Mouse (Mus musculus) thymus, postnatal 36 days (tissue): ENCODE results near the gene Yipf4.
"Not testable (repeated sequence)": the region's sequence is repeated elsewhere in the genome, so short reads cannot be mapped to it uniquely, and the experiment has no call there.

Source experiments
- DNase-seq, 2 experiments: peaks; one replicate each; pipeline ENCODE4 v3.0.0; 2022; ENCODE audit warnings: mixed read lengths in 2 of 2

Gene Yipf4

GRCm38 (mm10) chr17:74489024-74489900, at the start of gene Yipf4:
Gene Yipf4, plus strand, starts transcription at chr17:74489493.
- peak; percentile 94 to 96 for DNase-seq

- DNase-seq, result no peak
Observed at GRCm38 (mm10) chr17:74440486-74440885, 48.8 kb upstream of the Yipf4 start.

GRCm38 (mm10) chr17:74449776-74450175, 39.5 kb upstream of the Yipf4 start:
- DNase-seq, result no peak

DNA sequence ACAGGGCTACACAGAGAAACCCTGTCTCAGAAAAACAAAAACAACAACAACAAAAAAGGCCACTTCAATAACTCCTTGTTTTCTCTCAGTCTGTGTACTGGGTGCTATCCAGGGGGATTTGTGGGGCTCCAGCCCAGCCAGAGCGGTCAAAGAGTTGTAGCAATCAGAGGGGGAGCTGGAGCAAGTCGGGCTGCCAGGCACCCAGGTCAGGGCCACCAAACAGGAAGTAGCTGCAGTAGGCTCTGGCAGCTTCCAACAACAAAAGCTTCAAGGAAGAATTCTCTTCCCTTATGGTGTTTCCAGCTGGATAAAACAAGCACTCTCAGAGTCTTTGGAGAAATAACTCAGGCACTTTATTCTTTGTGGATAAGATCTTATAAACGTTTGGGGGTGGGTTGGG, 35.4 kb upstream of the Yipf4 start:
- no peak for DNase-seq

DNA sequence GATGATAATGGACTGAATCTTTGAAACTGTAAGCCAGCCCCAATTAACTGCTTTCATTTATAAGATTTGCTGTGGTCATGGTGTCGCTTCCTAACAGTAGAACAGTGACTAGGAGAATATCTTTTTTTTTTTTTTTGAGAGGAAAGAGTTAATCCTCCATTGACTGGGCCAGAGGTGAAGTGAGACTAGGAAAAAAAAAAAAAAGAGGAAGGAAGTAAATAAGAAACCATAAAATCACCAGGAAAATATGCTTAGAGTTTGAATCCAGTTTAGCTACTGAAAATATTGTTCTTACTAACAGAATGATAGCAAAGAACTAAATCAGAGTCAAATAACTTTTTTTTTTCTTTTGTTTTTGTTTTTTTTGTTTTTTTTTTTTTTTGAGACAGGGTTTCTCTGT, 34.6 kb upstream of the Yipf4 start:
- DNase-seq, result no peak

DNA sequence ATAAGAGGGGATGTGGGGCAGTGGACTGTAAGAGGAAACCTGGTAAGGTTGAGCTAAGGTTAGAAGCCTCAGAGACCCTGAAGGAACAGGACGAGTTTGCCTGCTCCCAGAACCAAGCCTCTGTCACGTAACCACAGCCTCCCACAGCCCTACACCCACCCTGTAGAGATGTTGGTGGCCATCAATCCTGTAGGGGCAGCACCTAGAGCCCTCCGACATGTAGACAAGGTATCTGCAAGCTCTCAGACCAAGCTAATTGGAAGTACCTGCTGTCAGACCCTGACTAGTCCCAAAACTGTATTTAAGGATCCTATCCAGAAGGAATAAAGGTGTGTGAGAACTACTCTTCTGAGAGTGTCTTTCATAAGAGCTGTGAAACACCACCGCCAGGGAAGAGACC, 33.9 kb upstream of the Yipf4 start:
- DNase-seq, result no peak

DNA sequence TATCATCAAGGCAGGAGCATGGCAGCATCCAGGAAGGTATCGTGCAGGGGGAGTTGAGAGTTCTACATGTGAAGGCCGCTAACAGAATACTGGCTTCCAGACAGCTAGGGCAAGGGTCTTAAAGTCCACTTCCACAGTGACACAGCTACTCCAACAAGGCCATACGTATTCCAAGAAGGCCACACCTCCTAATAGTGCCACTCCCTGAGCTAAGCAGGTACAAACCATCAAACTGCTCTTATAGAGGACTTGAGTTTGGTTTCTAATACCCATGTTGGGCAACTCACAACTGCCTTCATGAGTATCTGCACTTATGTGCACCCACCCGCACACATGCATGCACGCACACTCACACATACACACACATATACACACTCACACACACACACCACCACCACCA, 32.5 kb upstream of the Yipf4 start:
- no peak for DNase-seq

GRCm38 (mm10) chr17:74457972-74458677, 31.2 kb upstream of the Yipf4 start:
- DNase-seq, result no peak

DNA sequence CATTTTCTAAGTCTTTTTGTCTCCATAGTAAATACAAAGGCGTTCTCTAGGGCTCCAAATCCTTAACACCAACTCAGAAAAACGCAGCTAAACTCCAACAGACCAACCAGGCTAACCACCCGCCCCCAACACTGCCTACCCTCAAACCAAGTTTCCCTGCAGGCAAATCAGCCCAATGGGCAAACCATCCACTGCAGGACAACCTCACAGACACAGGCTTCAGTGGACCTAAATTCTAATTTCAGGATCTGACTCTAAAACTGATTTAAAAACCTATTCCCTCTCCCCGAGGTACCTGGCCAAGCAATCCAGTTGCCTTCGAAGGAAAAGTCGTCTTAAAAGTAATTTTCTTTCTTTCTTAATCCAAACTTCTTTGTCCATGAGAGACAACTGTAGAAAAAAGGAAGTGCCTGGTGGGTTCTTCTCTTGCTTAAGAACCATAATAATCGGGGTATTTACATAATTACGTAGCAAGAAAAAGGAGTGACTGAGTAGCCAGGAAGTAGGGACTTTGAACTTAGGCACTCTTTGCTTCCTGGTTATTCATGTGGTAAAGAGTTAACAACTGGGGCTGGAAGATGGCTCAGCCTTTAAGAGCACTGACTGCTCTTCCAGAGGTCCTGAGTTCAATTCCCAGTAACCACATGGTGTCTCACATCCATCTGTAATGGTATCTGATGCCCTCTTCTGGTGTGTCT, 30.4 kb upstream of the Yipf4 start, which contains the start of gene Nlrc4:
Gene Nlrc4, minus strand, starts transcription at position 432 of the 698 bp plus-strand sequence.
- DNase-seq, result no peak

DNA sequence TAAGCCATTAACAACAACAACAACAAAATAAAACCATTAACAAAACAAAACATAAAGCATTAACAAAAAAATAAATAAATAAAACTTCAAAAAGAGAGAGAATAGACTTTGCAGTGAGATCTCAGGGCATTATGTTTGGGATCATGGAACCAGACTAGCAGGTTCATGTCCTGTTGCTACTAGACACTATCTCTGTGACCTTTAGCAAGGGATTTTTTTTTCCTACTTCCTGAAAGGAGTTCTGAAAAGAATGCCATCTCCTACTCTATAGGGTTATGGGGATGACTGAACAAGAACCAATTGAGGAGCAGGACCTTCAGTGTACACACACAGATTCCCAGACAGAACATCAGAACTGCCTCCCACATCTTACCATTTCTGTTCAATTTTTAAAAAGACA, 25.8 kb upstream of the Yipf4 start:
- no peak for DNase-seq

- DNase-seq, result not testable (repeated sequence)
Observed at GRCm38 (mm10) chr17:74467981-74468380, 21.3 kb upstream of the Yipf4 start.

DNA sequence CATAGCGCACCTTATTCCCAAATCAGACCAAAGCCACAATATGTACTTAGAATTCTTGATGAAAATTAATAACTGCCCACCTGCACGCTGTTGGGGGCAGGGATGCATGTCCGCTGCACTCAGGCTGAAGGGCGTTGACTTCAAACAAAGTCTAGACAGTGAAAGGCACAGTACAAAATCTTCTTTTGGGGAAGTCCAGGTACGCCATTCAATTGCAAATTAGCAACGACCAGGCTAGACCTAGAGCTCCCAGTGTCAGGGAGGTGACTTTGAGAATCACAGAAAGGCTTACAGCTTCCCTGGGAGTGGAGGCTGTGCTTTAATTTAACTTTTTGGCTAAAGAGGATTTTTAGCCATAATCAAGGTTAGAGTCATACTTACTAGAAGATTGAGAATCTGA, 19.2 kb upstream of the Yipf4 start:
- DNase-seq, result not testable (repeated sequence)

DNA sequence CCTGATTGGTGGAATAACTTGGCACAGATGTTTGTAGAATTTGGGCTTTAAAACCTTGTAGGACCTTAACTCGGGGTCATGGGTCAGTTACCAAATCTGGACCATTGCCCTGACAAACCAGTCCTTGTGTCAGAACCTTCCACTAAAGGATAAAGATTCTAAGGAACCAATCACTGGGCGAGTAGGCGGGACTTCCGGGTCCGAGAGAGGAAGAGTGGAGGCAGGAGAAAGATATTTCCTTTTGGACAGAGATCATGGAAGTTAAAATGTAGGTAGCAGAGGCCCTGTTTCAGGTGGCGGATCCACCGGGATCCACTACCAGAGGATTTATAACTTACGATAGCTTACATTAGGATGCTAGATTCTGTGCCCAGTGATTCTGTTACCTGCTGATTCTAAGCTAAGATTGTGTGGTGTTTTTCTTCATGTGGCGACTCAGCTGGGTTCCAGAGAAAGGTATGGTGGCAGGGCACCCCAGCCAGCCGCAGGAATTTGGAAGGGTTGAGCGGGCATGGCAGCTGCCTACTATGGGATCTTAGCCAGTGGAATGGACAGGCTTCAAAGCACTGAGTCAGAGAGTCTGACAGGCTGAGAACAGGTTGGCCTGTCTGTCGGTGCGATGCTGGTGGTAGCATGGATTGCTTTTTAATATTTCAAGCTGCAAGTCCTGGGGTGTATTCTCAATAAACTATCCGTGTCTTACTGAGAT, 8.8 kb upstream of the Yipf4 start:
- no peak for DNase-seq

- DNase-seq, result no peak
Observed at GRCm38 (mm10) chr17:74489901-74490220, 568 bp downstream of the Yipf4 start.

- DNase-seq, result no peak
Observed at GRCm38 (mm10) chr17:74491565-74491964, 2.3 kb downstream of the Yipf4 start.

GRCm38 (mm10) chr17:74500204-74500603, 10.9 kb downstream of the Yipf4 start:
- DNase-seq, result no peak

DNA sequence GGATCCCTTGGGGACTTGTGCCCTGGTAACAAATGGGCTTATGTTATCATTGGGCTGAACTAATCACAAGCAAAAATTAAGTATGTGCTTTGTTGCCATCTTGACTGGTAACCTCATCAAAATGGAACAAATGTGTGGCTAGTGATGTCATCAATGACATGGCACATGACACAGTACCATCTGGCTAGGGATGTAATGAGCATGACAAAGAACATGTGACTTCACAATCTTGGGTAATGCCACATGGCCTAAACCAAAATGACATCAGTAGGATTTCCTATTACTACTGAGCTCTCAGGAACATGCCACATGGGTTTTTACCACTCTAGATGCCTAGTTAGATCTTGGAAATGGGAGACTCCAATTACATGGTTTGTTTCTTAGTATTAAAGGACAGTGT, 11.8 kb downstream of the Yipf4 start:
- DNase-seq, result no peak

- no peak for DNase-seq
Observed at GRCm38 (mm10) chr17:74507934-74508333, 18.6 kb downstream of the Yipf4 start.

DNA sequence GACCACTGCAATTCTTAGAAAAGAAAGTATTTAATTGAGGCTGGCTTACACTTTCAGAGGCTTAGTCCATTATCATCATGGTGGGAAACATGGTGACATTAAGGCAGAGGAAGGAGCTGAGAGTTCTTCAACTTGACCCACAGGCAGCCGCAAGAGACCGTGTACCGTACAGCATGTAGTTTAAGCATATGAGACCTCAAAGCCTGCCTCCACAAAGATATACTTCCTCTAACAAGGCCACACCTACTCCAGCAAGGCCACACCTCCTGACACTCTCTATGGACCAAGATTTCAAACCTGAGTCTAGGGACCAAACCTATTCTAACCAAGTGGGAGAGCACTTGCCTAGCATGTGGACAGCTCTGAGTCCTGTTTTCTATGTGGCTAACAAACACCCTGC, 19.3 kb downstream of the Yipf4 start:
- DNase-seq, result no peak

DNA sequence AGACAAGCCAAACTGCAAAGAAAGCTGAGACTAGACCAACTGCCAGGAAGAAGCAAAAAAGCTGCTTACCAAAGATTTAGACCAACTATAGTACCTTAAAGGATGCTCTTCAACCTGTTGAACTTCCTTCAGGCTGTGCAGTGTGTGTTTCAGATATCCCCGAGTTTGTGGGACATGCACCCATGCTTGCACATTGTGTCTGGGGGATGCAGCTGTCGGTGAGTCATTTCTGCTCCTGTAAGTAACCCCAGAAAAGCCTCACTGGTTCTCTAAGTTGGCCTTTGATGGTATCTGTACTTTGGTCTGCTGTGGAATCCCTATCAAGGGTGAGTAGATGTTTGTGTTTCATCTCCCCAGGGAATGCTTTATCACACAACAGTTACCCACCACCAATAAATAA, 23.0 kb downstream of the Yipf4 start:
- no peak for DNase-seq

DNA sequence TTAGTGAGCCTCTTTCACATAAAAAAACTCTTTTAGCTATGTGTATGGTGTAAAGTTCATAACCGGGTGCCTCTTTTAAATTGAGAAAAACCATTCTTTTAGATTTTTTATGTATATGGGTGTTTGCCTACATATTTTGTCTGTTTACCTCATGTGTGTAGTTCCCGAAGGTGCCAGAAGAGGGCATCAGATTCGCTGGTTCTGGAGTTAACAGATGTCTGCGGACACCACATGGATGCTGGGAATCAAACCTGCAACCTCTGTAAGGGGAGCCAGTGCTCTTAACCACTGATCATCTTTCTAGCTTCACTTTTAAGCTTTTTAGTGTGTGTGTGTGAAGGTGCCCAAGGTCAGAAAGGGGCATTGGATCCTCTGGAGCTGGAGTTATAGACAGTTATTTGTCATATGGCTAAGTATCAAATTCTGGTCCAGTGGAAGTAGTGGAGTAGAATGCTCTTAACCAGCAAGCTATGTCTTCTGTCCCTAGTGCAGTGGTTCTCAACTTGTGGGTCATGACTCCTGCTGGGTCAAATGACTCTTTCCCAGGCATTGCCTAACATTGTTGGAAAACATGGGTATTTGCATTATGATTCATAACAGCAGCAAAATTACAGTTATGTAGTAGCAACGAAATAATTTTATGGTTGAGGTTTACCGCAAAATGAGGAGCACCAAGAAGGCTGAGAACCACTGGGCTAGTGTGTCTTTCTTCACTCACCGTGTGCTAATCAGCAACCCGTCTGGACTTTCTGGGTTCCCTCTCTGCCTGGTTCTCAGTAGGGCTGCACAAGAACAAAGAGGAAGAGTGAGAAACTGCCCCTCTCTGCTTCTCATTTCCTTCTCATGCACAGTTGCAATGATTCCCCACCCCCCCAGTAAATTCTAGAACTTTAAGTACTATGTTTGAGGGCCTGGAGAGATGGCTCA, 33.8 kb downstream of the Yipf4 start:
- no peak for DNase-seq

- DNase-seq, result no peak
Observed at GRCm38 (mm10) chr17:74526117-74526516, 36.8 kb downstream of the Yipf4 start.
